Mouse (Mus musculus): Measurements from ENCODE around the gene 1700125H20Rik.

1700125H20Rik gene

GRCm38 (mm10) chr11:85223248-85223647 lies 53.0 kb downstream of the 1700125H20Rik start:
- POLR2A ChIA-PET, result interaction anchor here in 3 of 4 experiments (0.7 to 6.3 kb wide), 17 partner anchors 8 to 1722 kb away, joined by 3 to 53 read pairs (median 4); partner anchors contain the start of gene Appbp2 (in 3 of the 3)
- CTCF ChIA-PET, result interaction anchor here (0.6 to 1.1 kb wide), 5 partner anchors 20 to 193 kb away, joined by 3 to 11 read pairs (median 3); no protein-coding TSS in a partner anchor
